Mouse (Mus musculus) left cerebral cortex, postnatal 4 days (tissue): Measurements from ENCODE around the gene E430018J23Rik. TPM values are rescaled to one million over a fixed set of nuclear protein-coding genes. Genes with fewer than 3 reads are reported as not detected.
"Not testable (repeated sequence)": the region's sequence is repeated elsewhere in the genome, so short reads cannot be mapped to it uniquely, and the experiment has no call there.

ENCODE experiments used
- DNase-seq: peaks from one replicate; pipeline ENCODE4 v3.0.0-alpha.2; 2022
- intact Hi-C: fragments of 180-260 bp; cut with DNase I; formaldehyde crosslinking; loops from one replicate; pipeline ENCODE4 v1.15.1; 2025
- total RNA-seq, 2 experiments: library from RNA; stranded (reverse); gene quantifications; 2 replicates each; pipeline ENCODE4 v1.2.3; 2021

The E430018J23Rik gene
- total RNA-seq, 2 experiments from 2014 or later, result 4.6 to 7.6 TPM

DNA sequence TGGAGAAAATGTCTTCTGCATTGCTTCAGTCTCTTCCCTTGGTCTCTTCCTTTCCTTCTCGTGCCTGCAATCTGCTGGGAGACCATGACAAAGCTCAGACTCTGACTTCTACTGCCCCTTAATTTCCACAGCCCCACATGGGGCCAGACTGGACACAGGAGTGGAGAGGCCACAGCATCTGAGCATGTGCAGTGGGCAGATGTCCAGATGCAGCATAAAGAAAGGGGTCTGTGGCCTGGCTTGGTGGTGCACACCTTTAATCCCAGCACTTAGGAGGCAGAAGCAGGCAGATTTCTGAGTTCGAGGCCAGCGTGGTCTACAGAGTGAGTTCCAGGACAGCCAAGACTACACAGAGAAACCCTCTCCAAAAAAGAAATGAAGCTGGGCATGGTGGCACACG lies 7.9 kb downstream of the E430018J23Rik start:
- DNase-seq, intact Hi-C loops: not testable (repeated sequence)

DNA sequence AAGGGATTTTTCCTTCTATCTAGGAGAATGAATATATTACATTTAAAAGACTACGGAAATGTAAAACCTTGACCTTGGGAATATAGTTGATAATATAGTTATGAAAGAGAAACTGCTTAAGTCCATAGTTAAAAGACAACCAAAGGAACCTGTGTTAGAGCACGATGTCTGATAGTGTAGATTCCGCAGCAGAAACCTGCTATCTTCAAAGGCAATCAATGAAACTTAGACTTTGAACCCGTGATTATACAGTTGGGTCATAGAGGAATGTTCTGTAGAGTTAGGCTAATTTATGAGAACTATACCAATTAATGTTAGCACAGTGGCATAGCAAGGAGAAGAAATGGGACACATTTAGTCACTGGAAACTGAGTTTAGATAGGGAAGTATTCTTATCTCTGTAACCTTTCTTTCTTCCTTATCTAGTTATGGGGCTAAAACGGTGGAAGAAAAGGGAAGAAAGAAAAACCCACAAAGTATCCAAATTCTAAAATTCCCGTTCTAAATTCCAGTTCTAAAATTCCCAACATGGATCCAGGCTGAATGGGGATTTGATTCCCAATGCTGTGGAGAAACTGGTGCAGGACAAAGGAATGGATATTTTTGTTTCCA lies 15.0 kb downstream of the E430018J23Rik start:
- no peak for DNase-seq
- intact Hi-C loops, result no loop called here

DNA sequence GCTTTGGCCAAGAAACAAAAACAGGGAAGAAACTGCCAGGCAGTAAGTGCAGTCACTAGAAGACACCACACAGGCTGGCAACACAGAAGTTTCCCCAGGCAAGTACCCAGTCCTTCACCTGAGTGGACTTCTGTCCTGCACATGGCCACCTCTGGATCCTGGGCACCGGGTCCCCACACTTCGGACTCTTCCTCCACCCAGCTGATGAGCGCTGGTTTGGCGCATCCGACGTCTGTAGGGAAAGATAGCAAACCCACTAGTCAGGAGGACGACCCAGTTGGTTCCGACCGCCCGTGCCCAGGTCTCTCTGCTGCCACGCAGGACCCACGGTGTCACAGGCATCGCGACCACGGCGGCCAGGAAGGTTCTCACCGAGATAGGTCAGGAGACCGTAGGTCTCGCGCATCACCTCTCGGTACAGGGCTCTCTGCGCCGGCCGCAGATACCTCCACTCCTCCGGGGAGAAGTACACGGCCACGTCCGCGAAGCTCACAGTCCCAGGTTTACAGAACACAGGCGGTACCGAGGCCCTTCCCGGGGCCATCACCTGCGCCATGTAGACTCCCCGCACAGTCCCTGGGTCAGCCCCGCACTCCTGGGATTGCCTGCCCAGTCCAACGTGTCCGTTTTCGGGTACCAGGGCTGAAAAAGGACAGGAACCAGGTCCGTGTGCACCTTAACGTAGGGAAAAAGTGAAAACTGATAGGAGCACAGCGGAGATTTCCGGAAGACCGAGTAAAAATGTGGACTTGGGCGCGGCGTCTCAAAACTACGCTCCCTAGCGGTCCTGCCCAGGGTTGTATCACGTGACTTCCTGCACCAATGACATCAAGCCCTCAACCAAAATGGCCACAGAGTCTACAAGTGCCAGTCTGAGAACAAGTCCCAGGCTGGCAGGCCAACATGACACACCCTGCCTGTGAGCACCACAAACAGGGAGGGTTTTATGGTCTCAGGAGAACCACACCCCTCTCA lies 17.9 kb downstream of the E430018J23Rik start, which contains the start of gene Zfp747:
TSS of gene Zfp747 (minus strand) at position 780 of the 975 bp plus-strand sequence.
- DNase-seq, result peak; percentile 93
- intact Hi-C loops, result not testable (repeated sequence)

DNA sequence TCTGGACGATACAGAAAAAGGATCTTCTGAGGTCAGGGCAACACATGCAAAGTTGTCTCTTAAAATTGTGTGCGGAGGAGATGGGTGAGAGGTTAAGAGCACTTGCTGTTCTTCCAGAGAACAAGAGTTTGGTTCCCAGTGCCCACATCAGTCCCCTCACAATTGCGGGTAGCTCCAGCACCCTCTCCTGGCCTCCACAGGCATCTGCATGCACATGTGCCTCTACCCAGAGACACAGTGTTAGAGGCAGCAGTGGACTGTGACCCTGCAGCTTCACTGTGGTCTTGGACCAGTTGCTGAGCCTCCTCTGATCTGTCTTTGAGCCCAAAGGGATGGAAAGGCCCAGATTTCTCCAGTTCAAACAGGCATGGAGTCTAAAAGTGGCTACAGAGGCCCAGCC lies 21.6 kb downstream of the E430018J23Rik start:
- DNase-seq, intact Hi-C loops: not testable (repeated sequence)

DNA sequence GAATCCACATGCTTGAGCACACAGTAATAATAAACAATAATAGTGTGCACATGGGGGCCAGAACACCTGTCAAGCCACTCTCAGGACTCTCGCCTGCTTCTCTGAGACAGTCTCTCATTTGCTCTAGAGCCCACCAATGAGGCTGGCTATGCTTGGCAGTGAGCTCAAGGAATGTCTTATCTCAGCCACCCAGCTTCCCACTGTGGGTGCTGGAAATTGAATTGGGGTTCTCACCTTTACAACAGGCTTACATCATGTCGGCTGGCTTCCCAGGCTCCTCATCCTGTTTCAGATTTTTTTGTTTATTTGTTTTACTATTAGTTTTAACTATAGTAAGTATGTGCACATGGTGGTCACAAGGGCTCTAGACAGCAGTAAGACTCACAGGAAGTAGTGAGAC lies 22.2 kb downstream of the E430018J23Rik start:
- no peak for DNase-seq
- intact Hi-C loops, result no loop called here

DNA sequence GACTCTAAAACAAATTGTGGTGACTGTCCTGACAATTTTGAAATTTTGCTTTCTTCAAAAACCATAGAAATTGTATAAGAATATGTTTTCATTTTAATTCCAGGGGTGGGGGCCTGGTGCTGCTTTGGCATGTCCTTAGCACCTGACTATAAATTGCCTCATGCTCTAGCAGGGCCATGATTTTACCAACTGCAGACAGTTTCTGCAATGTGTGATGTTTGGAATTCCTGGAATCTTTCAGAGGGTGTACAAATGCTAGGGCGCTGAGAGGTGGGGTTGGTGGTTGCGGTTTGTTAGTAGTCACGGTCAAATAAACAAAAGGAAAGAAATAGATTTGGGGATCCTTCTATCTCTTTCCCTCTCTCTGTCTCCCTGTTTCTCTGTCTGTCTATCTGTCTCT lies 27.2 kb downstream of the E430018J23Rik start:
- no peak for DNase-seq
- intact Hi-C loops, result loop anchor here (10.0 kb wide), 1 partner anchor 109 kb away; the partner anchor contains the start of gene Fbrs

DNA sequence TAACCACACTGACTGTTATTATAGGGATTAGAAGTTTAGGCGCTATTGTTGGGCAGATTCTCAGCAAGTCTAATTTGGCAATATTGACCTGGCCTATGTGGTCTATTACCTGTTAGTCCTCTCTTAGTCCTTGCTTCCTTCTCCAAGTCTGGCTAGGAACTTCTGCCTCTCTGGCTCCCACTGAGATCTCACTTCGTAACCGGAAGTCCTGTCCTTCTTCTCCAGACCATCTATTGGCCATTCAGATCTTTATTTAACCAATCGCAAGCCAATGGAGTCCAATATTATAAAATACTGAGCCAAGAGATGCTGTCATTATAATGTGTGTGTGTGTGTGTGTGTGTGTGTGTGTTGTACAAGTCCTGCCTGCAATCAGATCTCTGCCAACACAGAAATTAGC lies 29.3 kb downstream of the E430018J23Rik start:
- intact Hi-C loops, result loop anchor here (5.0 to 10.0 kb wide), 2 partner anchors 111 to 133 kb away; partner anchors contain the start of gene Fbrs

DNA sequence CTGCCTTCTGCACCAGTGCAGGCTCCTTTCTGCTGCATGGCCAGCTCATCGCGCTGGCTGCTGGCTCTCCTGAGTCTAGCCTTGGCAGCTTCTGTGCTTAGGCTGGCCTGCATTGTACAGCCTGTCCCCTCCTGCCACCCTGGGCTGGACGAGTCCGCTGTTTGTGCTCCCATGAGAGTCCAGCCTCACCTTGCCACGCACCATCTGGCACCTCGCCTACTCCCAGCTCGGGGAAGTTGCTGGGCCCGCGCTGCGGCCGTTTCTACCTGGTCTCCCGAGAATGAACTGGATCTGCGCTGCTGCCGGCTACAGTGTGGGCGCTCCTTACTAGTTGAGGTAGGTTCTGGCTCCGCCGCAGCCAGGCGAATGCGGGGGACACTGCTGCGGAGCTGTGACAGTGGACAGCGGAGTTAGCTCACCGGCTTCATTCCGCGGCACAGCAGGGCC lies 29.9 kb downstream of the E430018J23Rik start:
- intact Hi-C loops, result loop anchor here (5.0 to 10.0 kb wide), 2 partner anchors 111 to 134 kb away; partner anchors contain the start of gene Fbrs
- peak; percentile 49 for DNase-seq

More for the DNA sequence above, 29.3 kb downstream of the E430018J23Rik start:
- DNase-seq, result no peak

DNA sequence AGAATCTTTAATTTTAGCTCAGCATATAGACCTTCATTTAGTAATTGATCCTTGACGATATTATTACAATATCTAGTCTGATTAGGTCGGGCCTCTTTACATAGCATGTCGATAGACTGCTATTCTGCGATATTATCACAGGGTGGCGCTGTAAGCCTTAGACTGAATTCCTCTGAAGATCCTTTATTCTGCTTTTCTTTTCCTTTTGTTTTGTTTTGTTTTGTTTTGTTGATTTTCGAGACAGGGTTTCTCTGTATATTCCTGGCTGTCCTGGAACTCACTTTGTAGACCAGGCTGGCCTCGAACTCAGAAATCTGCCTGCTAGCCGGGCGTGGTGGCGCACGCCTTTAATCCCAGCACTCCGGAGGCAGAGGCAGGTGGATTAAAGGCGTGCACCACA lies 31.0 kb downstream of the E430018J23Rik start:
- not testable (repeated sequence) for DNase-seq
- intact Hi-C loops, result loop anchor here (5.0 to 10.0 kb wide), 2 partner anchors 112 to 135 kb away; partner anchors contain the start of gene Fbrs

DNA sequence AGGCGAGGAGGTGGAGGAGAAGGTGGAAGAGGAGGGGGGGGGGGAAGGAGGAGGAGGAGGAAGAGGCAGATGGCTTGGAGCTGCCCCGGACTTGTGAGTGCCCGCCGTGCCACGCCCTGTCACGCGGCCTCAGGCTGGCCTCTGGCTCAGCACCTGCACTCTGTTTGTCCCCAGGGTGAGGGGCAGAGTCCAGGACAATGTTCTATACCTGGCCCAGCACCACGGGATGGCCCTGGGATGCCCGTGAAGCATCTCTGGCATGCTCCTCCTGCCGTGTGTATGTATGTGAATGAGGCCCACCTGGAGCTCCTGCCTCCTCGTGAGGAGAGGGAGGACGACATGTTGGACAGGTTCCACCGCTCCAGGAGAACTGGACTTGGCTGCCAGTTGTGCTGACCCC lies 32.0 kb downstream of the E430018J23Rik start:
- intact Hi-C loops, result loop anchor here (5.0 to 10.0 kb wide), 2 partner anchors 113 to 136 kb away; partner anchors contain the start of gene Fbrs
- no peak for DNase-seq

DNA sequence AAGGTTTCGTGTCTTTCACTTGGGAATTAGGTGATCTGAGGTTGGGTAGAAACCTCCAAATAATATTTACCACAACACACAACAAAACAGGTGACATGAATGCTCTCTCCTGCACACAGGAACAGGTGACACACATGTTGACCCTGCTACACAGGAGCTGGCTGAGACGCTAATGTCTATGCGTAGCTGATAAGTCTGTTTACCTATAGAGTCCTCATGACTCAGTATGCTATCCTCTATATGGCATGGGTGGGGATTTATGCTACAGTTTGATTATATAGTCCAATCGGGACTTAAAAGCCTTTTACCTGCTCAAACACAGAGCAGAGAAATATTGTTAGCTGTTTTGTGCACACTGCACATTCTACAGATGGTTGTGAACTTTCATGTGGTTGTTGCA lies 33.2 kb downstream of the E430018J23Rik start:
- intact Hi-C loops, result loop anchor here (5.0 to 10.0 kb wide), 2 partner anchors 115 to 137 kb away; partner anchors contain the start of gene Fbrs
- no peak for DNase-seq

DNA sequence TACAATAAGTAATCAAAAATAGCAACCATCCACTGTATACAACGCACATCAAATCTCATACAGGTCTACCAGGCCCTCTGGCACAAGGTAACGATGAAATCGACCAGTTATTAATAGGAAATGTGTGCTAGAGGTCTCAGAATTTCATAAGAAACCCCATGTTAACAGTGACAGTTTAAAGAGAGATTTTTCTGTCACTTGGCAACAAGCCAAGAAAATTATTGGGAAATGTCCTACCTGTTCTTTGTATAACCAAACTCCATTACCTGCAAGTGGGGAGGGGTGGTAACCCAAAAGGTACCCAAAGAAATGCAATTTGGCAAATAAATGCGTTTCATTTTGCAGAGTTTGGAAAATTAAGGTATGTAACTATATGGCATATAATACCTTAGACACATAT lies 35.0 kb downstream of the E430018J23Rik start:
- intact Hi-C loops, result no loop called here
- DNase-seq, result no peak

DNA sequence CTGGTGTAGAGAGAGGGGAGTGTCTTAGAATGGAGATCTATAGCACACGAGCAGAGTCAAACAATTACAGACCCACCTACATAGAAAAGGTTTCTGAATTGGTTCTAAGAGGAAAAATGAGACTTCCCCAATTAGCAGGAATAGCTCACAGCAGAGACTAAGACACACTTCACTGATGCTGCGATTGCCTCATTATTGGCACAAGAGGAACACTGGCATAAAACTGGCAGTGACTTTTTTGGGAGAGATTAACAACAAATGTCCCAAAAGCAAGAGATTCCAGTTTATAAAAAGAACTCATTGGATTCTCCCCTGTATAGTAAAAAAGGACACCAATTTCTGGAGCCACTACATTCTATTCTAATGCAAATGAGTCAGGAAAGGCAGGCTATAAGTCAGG lies 35.6 kb downstream of the E430018J23Rik start:
- DNase-seq, result no peak
- intact Hi-C loops, result no loop called here

DNA sequence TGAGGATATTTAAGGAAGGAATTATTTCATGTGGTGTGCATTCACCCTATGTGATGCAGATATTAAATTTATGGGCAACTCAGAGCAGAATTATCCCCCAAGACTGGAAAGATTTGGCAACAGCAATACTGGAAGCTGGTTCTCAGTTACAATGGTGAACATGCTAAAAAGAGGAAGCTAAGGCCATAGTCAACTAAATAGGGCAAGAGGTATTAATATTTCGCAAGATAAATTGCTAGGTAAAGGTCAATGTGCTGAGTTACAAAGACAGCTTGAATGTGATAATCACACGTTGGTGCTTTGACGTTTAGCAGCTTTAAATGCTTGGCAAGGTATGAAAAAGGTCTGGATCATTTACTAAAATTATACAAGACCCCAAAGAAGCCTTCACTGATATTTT lies 37.6 kb downstream of the E430018J23Rik start:
- intact Hi-C loops, result no loop called here
- DNase-seq, result no peak

DNA sequence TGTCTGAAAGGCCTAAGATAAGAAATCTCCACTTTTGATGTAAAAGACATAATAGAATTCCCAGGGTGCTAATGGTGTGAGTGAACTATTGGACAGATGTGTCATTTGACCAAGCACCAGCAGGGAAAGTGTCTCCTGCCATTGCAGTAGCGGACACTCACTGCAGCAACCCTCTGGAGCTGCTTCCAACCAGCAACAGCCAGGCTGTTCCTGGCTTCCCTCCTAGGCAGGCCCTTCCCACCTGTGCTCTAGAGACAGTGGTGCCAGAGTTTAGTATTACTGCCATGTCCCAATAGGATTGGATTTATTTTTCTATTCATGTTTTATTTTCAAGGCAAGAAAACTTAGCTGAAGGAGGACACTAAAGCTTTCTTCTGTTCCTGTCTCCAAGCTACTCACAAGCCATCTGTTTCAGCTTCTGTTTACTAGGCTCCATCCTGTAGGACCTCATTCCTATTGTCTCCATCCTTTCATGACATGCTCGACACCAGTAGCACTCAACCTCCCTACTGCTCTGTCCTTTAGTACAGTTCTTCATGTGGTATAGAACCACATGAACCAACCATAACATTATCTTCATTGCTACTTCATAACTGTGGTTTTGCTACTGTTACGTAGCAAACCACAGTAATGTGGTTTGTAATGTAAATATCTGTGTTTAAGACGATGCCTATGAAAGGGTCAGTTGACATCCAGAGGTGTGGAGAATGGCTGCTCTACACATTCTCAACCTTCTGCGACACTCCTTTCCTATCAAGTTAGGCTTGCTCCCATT lies 42.0 kb downstream of the E430018J23Rik start:
- intact Hi-C loops, result no loop called here

DNA sequence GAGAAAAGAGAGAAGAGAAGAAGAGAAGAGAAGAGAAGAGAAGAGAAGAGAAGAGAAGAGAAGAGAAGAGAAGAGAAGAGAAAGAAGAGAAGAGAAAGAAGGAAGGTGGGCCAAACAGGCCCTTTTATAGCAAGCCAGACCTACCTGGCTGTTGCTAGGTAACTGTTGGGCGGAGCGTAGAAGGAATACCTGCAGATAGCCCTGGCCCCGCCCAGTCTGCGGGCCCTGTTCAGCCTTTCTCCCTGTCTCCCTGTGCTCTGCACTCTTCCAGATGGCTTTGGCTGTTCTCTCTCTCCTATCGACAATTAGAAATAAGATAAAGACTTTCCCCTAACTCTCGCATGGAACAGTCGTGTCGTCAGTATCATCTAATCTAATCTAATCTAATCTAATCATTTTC lies 46.8 kb downstream of the E430018J23Rik start:
- DNase-seq, result no peak
- intact Hi-C loops, result no loop called here

More for the DNA sequence above, 42.0 kb downstream of the E430018J23Rik start:
- DNase-seq, result no peak

DNA sequence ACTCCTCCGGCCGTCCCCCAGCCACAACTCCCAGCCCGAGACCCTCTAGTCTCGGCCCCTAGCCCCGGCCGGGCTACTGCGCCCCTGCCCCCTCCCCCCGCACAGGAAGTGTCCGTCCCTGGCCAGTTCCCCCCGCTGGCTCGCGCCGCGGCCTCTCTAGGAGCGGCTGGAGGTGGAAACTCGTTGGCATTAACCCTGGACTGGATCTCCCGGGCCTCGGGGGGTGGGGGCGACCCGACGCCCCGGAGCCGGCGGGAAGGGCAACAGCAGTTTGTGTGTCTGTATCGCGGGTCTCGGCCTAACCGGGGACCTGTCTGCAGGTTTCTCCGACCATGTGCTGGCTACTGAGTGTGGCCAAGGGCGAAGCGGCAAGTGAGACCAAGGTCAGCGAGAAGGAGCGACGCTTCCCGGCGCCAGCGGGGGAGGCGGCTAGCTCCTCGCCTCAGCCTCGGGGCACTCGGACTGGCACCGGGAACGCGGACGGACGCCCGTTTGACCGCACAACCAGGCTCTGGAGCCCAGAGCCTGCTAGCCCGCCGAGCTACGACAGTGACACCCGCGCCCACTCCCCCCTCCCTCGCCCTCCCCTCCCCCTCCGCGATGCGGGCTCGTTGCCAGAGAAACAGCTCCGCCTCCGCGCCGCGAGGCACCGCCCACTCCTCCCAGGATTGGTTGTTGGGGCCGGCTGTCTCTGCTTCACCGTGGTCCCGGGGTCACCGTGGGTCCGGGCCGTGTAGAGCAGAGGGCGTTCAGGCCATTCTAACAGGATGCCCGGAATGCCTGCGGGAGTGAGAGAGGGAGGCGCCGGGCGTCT lies 47.7 kb downstream of the E430018J23Rik start, which contains the start of gene Zfp768:
TSS of gene Zfp768 (minus strand) at position 78 of the 814 bp plus-strand sequence.
- DNase-seq, result peak; percentile 96
- intact Hi-C loops, result no loop called here

DNA sequence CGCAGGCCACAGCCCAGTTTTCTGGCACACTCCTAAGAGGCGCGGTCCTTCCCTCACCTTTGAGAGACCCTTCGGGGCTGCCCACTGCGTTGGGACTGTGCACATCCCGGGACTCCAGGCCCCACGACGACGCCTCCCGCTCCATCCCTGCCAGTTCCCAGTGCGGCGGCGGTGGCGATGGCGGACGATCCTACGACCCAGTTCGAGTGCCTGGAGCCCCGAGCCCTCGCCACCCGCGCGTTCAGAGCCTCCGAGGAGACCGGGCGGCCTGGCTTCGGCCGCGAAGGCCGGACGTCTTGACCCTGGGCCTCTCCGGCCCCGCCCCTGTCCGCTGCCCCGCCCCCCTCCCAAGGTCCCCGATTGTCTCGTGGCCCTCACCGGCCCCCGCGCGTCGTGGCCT lies 48.3 kb downstream of the E430018J23Rik start:
- DNase-seq, result no peak
- intact Hi-C loops, result no loop called here

DNA sequence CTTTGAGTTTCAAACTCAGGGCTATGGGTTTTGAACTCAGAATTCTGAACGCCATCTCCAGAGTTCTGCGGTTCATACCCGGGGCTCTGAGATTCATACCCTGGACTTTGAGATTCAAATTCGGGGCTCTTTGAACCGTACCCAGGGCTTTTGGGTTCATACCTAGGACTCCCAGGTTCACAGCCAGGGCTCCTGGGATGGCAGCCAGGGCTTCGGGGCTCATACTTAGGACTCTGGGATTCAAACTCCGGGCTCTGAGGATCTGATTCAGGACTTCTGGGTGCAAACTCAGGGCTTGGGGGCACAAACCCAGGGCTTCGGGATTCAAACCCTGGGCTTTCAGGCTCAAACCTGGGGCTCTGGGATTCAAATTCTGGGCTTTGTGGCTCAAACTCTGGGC lies 49.1 kb downstream of the E430018J23Rik start:
- intact Hi-C loops, result no loop called here
- DNase-seq, result no peak
